Mouse (Mus musculus) heart, adult 8-10 months (tissue): ENCODE results near the gene Olfr530. TPM values are rescaled to one million over a fixed set of nuclear protein-coding genes. Genes with fewer than 3 reads are reported as not detected.

ENCODE experiments used
- DNase-seq: peaks from one replicate; pipeline ENCODE4 v3.0.0; 2022; ENCODE audit warnings: low spot score
- total RNA-seq, 4 experiments: library from RNA; stranded (reverse); gene quantifications; 2 replicates each; pipeline ENCODE4 v1.2.4; 2022

The Olfr530 gene
- not detected for total RNA-seq

- DNase-seq = no peak
These were observed at the start of gene Olfr530 for GRCm38 (mm10) chr7:140376231-140376630. Gene Olfr530 (minus strand): TSS chr7:140376331.

- DNase-seq = no peak
These were observed 45.4 kb upstream of the Olfr530 start, which contains the start of gene Olfr532 for GRCm38 (mm10) chr7:140421539-140421938. Gene Olfr532 (minus strand): TSS chr7:140421639.

- DNase-seq = no peak
These were observed 26.7 kb upstream of the Olfr530 start, which contains the start of gene Olfr531 for GRCm38 (mm10) chr7:140402818-140403217. Gene Olfr531 (minus strand): TSS chr7:140402918.

- DNase-seq = no peak
These were observed 780 bp upstream of the Olfr530 start for GRCm38 (mm10) chr7:140376911-140377310.

- no peak for DNase-seq
These were observed 1.8 kb downstream of the Olfr530 start for GRCm38 (mm10) chr7:140374300-140374699.

GRCm38 (mm10) chr7:140361571-140361970, 14.6 kb downstream of the Olfr530 start, which contains the start of gene Olfr60:
Gene Olfr60 (minus strand): TSS chr7:140361671.
- no peak for DNase-seq

- no peak for DNase-seq
These were observed 42.4 kb downstream of the Olfr530 start, which contains the start of gene Olfr527 for GRCm38 (mm10) chr7:140333717-140334116. Gene Olfr527 (plus strand): TSS chr7:140334017.

- no peak for DNase-seq
These were observed 46.3 kb downstream of the Olfr530 start for GRCm38 (mm10) chr7:140329766-140330304.

Other genes with a start within 250 kb of the Olfr530 start
- gene Mtg1, start 238.8 kb downstream of the Olfr530 start, total RNA-seq = 10 to 100 TPM; 24.2 to 32.4 (median 29.3) TPM
- gene Sprn, start 221.5 kb downstream of the Olfr530 start, total RNA-seq = 1 to 10 TPM in 1 of 4 experiments, under 1 TPM in 3; 0.23 to 1.2 (median 0.64) TPM
- gene Olfr522, start 211.6 kb downstream of the Olfr530 start, total RNA-seq = not detected
- not detected for gene Olfr523, start 203.1 kb downstream of the Olfr530 start, total RNA-seq
- not detected for gene Olfr524, start 170.4 kb downstream of the Olfr530 start, total RNA-seq
- not detected for gene Cd163l1, start 158.1 kb downstream of the Olfr530 start, total RNA-seq
- not detected for gene 5830411N06Rik, start 129.0 kb downstream of the Olfr530 start, total RNA-seq
- gene Olfr525, start 55.5 kb downstream of the Olfr530 start, total RNA-seq = not detected
- not detected for gene Olfr527, start 42.3 kb downstream of the Olfr530 start, total RNA-seq
- gene Olfr60, start 14.7 kb downstream of the Olfr530 start, total RNA-seq = not detected
- not detected for gene Olfr531, start 26.6 kb upstream of the Olfr530 start, total RNA-seq
- not detected for gene Olfr532, start 45.3 kb upstream of the Olfr530 start, total RNA-seq
- gene Olfr533, start 87.0 kb upstream of the Olfr530 start, total RNA-seq = not detected
- not detected for gene Olfr535, start 107.9 kb upstream of the Olfr530 start, total RNA-seq
- not detected for gene Olfr536, start 131.1 kb upstream of the Olfr530 start, total RNA-seq
- not detected for gene Olfr538, start 191.6 kb upstream of the Olfr530 start, total RNA-seq
- not detected for gene Olfr46, start 224.9 kb upstream of the Olfr530 start, total RNA-seq